In genomic region chr15:68363058-68363735, GRCm38 (mm10) we compare ENCODE assay signal across 8 mouse cellular contexts.
DNase-seq lines count a peak whose midpoint lies in the region; ATAC-seq lines count a peak whose summit lies in the region.

No protein-coding gene starts in this region.

- H3K4me1 ChIP-seq in heart, embryonic 10.5 days: peaks cover 7% of the 10 kb centered on the region; the same call in 1 of the 2 replicates
- peaks cover 15% of the 10 kb centered on the region for H3K4me1 ChIP-seq in kidney, embryonic 15.5 days

- peak overlapping the region; percentile 97 for H3K27ac ChIP-seq in heart, embryonic 10.5 days
- H3K27ac ChIP-seq in kidney, embryonic 15.5 days: peak overlapping the region; percentile 94

- peak overlapping the region; percentile 78 for H3K9ac ChIP-seq in kidney, embryonic 15.5 days

- DNase-seq in A20 (ENCODE audit: low read depth, low spot score): peak; percentile 99
- peak; percentile 100 for DNase-seq in brain, adult 2 months (ENCODE audit: low read depth, low spot score)
- peak; percentile 98 for DNase-seq in heart, embryonic 10.5 days (ENCODE audit: low spot score)
- peak; percentile 98 for DNase-seq in liver
- DNase-seq in spleen, postnatal 4 days (ENCODE audit: low spot score in 2 of 2): peak; percentile 95 to 97

- H3K9me3 ChIP-seq in heart, embryonic 10.5 days: no peaks in the 10 kb centered on the region
- H3K9me3 ChIP-seq in kidney, embryonic 15.5 days (replicated peaks): no peaks in the 10 kb centered on the region

- ATAC-seq in erythroblast, adult 5-6 weeks (replicated peaks; ENCODE audit: low FRiP score, poor library complexity, severe bottlenecking): peak; percentile 94
- ATAC-seq in kidney, embryonic 15.5 days (replicated peaks; ENCODE audit: low FRiP score): peak; percentile 96
- peak; percentile 90 for ATAC-seq in monocyte, adult 5-6 weeks (replicated peaks; ENCODE audit: insufficient number of reproducible peaks, low FRiP score, low TSS enrichment, poor library complexity, severe bottlenecking)

- H3K4me3 ChIP-seq in heart, embryonic 10.5 days: peak overlapping the region; percentile 93
- peak overlapping the region; percentile 80 for H3K4me3 ChIP-seq in kidney, embryonic 15.5 days (replicated peaks)

- peak overlapping the region; percentile 71 for H3K4me2 ChIP-seq in kidney, embryonic 15.5 days

- no peaks in the 10 kb centered on the region for H3K36me3 ChIP-seq in heart, embryonic 10.5 days
- no peaks in the 10 kb centered on the region for H3K36me3 ChIP-seq in kidney, embryonic 15.5 days

- WGBS in heart, embryonic 10.5 days: under 1% methylated on average over 71 of the region's 72 CpGs
- under 1% methylated on average over 51 of the region's 72 CpGs for whole genome bisulfite sequencing in kidney, embryonic 15.5 days

- no peaks in the 10 kb centered on the region for H3K27me3 ChIP-seq in heart, embryonic 10.5 days (ENCODE audit: insufficient read depth, poor library complexity, severe bottlenecking)
- no peaks in the 10 kb centered on the region for H3K27me3 ChIP-seq in kidney, embryonic 15.5 days

Comparison
In these comparisons a context has a peak if more than half of its experiments do, and no peak if none do; other contexts are left out.
1. Peak in every context shown above with its lines: DNase-seq, ATAC-seq, H3K4me3 ChIP-seq and H3K27ac ChIP-seq.